Mouse (Mus musculus) large intestine, adult 2 months (tissue): ENCODE measurements around the gene Gm28036. TPM values are rescaled to one million over a fixed set of nuclear protein-coding genes. Genes with fewer than 3 reads are reported as not detected.

ENCODE experiments used
- DNase-seq: peaks from one replicate; pipeline ENCODE4 v3.0.0-alpha.2; 2012; ENCODE audit warnings: low read depth, low spot score
- WGBS: fragments of 180-500 bp; shearing (Covaris S2); methylation state at CpG from one replicate; pipeline ENCODE4 v1.1.7; 2018; 5-methylcytosine and 5-hydroxymethylcytosine counted together
- polyA plus RNA-seq: library from polyadenylated mRNA; depleted of rRNA; stranded (reverse); fragments of >200 nt; gene quantifications from 2 replicates; pipeline ENCODE4 v1.2.3, GENCODE M21; 2012

The Gm28036 gene
- polyA plus RNA-seq, 1 experiment: 1.1 TPM

GRCm38 (mm10) chr2:156087391-156088110, 39.3 kb downstream of the Gm28036 start:
- WGBS: 87% methylated on average over 7 of the region's 7 CpGs
- DNase-seq: no peak

GRCm38 (mm10) chr2:156084541-156084940, 42.4 kb downstream of the Gm28036 start:
- WGBS: 81% methylated on average over 3 of the region's 3 CpGs
- DNase-seq: no peak

DNA sequence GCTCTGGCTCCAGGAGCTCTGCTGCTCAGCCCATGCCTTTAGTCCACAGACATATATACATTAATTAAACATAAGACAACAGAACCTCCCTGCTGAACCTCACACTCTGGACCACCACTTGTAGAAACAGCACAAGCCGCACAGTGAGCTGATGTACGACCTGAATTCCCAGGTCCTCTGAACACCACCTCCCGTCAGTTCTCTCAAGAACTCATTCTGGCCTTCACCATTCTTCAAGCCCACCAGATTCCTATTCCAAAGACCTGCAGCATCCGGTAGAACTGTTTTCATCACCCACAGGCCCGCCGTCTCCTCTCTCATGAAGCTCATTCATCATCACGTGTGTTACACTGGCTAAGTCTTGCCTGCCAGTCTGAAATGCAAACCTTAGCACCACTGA, 46.5 kb downstream of the Gm28036 start:
- 86% methylated on average over 7 of the region's 7 CpGs for WGBS
- DNase-seq: no peak

- WGBS: 32% methylated on average over 4 of the region's 4 CpGs
- DNase-seq: no peak
Measured at GRCm38 (mm10) chr2:156079674-156080073, 47.2 kb downstream of the Gm28036 start.

DNA sequence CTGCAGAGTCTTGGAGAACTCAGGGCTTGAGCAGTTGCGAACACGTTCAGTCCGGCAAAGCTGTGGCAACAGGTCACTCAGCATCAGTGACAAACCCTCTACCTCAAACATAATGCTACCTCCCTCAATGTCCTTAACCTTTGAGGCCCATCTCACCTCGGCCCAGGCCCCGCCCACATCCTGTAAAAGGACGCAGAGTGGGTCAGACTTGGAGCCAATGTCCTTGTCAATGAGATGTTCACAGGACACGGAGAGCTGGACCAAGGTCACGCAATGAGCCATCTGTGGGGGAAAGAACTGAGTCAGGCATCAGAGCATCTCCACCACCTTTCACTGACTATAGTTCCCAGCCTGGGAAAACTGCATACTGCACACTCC, 47.7 kb downstream of the Gm28036 start:
- no peak for DNase-seq
- 75% methylated on average over 8 of the region's 8 CpGs for WGBS

DNA sequence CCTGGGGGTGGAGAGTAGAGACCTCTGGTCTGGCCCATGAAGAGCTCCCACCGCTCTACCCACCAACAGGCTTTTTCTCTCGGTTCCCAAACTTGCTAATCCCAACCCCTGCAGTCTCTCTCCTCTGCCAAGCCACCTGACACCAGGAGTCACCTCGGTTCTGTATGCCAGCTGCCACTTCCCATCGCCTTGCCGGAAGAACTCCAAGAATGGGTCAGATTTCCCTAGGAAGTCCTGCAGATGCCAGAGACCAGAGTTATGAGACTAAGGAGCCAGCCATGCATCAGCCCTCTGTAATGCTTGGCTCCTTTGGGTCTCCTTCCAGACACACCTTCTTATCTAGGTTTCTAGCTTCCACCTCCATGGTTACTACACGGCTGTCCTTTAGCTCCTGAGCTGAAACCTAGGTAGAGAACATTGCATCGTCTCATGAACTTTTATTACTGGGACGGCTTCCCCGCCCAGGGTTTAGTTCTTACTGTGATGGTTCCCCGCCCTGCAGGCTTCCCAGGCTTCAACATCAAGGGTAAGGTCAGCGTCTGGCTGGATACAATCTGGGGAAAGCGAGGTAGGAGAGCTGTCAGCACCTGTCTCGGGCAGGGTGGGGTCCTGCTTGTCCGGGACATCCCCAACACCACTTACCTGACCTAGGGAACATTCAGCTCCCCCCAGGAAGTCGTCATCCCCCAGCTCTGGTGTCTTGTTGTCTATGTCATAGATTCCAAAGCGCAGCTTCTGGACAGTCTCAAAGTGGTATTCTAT, 48.3 kb downstream of the Gm28036 start:
- DNase-seq: no peak
- WGBS: 70% methylated on average over 16 of the region's 16 CpGs

DNA sequence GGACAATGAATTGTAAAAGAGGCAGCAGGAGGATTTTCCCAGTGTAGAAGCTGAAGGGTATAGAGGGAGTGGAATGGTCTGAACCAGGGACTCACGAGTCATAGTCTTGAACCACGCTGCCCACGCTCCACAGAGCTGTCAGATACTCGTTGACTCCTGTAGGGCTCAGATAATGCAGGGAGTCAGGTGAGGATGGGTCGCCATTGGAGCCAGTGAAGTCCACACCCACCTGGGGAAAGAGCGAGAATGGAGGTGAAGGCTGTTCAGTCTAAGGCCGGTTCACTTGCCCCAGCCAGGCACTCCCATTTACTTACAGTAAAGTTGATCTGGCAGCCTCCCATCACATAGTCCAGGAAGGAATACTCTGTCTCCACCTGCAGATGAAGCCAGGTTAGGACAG, 49.4 kb downstream of the Gm28036 start:
- 85% methylated on average over 7 of the region's 7 CpGs for WGBS
- DNase-seq: no peak

DNA sequence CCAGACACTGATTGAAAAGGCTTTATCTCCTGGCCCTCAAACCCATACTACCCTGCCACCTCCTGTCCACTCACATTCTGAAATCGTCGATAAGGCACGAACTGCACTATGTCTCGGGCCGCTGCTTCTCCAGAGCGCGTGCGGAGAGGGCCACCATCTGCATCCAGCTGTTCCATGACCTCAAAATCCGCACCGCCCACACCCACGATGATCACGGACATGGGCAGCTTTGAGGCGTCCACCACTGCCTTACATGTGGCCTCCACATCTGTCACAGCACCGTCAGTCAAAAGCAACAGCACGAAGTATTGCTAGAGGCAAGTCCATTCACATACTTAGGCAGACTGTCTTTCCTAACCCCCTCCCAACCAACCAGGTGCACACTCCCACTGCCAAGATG, 53.2 kb downstream of the Gm28036 start:
- 86% methylated on average over 15 of the region's 15 CpGs for WGBS
- DNase-seq: no peak

GRCm38 (mm10) chr2:156071236-156071635, 55.7 kb downstream of the Gm28036 start:
- WGBS: 96% methylated on average over 10 of the region's 10 CpGs
- no peak for DNase-seq

DNA sequence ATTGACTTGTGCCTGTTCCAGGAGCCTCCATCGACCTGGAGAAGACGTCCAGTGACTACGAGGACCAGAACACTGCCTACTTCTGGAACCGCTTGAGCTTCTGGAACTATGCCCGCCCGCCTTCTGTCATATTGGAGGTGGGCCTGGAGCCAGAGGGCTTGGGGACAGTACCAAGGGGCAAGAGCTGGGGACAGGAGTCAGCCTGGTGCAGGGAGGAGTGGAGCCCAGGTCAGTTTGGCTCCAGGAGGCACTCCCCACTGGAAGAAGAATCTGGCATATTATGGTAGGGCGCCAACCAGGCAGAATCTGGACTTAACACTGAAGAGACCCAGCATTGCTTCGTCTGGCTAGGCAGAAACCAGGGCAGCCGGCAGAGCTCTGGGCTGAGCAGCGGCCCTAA, 59.0 kb downstream of the Gm28036 start:
- WGBS: 86% methylated on average over 10 of the region's 10 CpGs
- no peak for DNase-seq

DNA sequence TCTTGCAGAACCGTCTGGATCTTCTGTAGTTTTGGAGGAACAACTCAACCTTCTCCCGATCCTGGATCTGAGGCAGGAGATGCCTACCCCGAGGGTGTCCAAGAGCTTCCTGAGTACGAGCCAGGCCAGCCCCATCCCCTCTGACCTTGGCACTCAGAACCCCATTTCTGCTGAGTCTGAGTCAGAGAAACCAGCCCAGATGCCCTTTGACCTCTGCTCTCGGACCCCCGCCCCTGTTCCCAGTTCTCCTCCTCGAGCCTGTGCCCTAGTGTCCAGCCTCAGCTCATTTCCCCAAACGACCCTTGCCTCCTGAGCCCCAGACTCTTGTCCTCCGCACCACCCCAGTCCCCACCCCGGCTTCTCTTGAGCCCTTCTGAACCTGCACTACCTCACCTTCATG, 60.8 kb downstream of the Gm28036 start:
- DNase-seq: no peak
- 38% methylated on average over 10 of the region's 10 CpGs for WGBS

GRCm38 (mm10) chr2:156065099-156066041, 61.5 kb downstream of the Gm28036 start, which contains the start of gene Spag4:
Spag4 (plus strand) TSS chr2:156065175.
- 1% methylated on average over 79 of the region's 81 CpGs for WGBS
- DNase-seq: no peak

DNA sequence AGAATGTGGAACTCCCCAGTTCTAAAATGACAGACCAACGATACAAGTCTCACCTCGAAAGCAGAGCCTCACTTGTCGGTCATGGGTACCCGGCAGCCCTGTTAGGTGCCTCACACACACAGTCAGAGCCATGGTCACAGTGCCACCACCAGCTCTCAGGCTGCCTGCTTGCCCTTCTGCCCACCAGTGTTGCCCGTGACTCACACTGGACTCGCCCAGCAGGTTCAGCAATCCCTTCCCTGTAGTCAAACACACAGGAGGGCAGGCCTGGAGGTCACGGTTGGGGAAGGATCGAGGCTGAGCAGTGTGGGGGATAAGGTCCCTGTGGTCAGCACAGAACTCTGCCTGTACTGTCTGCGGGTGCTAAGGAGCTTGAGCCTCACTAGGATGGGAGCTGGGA, 74.1 kb downstream of the Gm28036 start, which contains the start of gene Fer1l4:
Fer1l4 (minus strand) TSS at position 132 of the 400 bp plus-strand sequence.
- no peak for DNase-seq
- WGBS: 55% methylated on average over 9 of the region's 9 CpGs

DNA sequence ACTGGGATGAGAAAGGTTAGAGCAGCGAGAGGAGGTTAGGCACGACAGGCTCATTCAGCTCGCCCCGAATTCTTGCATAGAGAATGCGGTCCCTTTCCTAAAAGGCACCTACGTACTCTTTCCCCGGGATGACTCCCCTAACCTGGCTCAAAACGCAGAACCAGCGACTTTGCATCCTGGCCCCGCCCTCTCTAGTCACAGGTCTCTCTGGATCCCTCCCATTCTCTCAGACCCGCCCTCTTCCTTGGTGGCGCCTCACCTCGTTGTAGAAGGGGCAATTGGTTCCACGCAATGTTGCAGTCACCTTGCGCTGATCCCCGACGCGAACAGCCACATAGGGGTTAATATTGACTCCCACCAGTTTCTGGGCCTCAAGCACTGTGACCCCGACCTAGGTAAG, 79.0 kb downstream of the Gm28036 start:
- WGBS: 5% methylated on average over 19 of the region's 19 CpGs
- DNase-seq: no peak

DNA sequence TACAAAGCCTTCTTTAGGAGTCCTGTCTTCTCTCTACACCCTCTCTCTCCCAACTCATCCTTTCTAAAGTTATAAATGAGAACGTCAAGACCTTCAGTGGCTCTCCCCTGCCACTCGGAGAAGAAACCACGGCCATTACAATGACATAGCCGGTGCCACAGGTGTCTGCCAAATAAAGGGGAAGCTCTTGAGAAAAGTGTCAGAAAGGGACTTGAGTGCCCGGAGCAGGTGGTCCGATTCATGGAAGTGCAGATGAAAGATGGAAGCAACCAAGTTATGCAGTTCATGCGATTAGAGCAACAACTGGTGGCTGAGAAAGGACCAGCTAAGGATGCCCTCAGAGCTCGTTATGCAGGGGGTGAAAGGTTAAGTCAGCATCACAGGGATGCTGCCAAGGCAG, 84.0 kb downstream of the Gm28036 start:
- 81% methylated on average over 8 of the region's 8 CpGs for WGBS
- DNase-seq: no peak

GRCm38 (mm10) chr2:156039390-156039789, 87.5 kb downstream of the Gm28036 start:
- 54% methylated on average over 3 of the region's 3 CpGs for WGBS

GRCm38 (mm10) chr2:156025482-156025881, 101.4 kb downstream of the Gm28036 start:
- DNase-seq: no peak

More at GRCm38 (mm10) chr2:156039390-156039789, 87.5 kb downstream of the Gm28036 start:
- DNase-seq: no peak
